Mouse (Mus musculus) bone marrow, adult 2 months (tissue): Measurements from ENCODE around the gene Anapc11. TPM values are rescaled to one million over a fixed set of nuclear protein-coding genes. Genes with fewer than 3 reads are reported as not detected.

Source experiments
- H3K27ac ChIP-seq: fragments of 200-500 bp; 2 replicates; pipeline ENCODE4 v1.5.1; 2012; ENCODE audit warnings: low read depth, mild to moderate bottlenecking, control low read depth, inconsistent platforms, low read length; ENCODE audit not compliant: control insufficient read depth, poor library complexity, insufficient read depth
- H3K4me1 ChIP-seq: fragments of 200-500 bp; 2 replicates; pipeline ENCODE4 v1.6.1; 2011; ENCODE audit warnings: low read length; ENCODE audit not compliant: control insufficient read depth, insufficient read depth
- H3K4me3 ChIP-seq: fragments of 200-500 bp; replicated peaks from 2 replicates; pipeline ENCODE3; 2011; ENCODE audit warnings: mild to moderate bottlenecking, low read depth, low read length, control low read depth; ENCODE audit not compliant: control insufficient read depth
- CTCF ChIP-seq: fragments of 200-500 bp; IDR thresholded peaks from 2 replicates; pipeline ENCODE4 v1.5.1; 2011; ENCODE audit warnings: low read length, control low read depth; ENCODE audit not compliant: control insufficient read depth, insufficient read depth
- POLR2A ChIP-seq: fragments of 200-500 bp; IDR thresholded peaks from 2 replicates; pipeline ENCODE4 v1.6.1; 2011; ENCODE audit warnings: low read depth, mild to moderate bottlenecking, control low read depth, low read length, borderline replicate concordance; ENCODE audit not compliant: control insufficient read depth
- WGBS: fragments of 180-500 bp; shearing (Covaris S2); methylation state at CpG from one replicate; pipeline ENCODE4 v1.1.7; 2018; 5-methylcytosine and 5-hydroxymethylcytosine counted together
- polyA plus RNA-seq: library from polyadenylated mRNA; stranded (reverse); fragments of >200 nt; gene quantifications from 2 replicates; pipeline ENCODE4 v1.2.4, GENCODE M21; 2011; ENCODE audit warnings: low replicate concordance; ENCODE audit not compliant: missing spikeins, insufficient read depth, insufficient read length

Gene Anapc11
- polyA plus RNA-seq, 1 experiment, result 32.6 TPM

- peak overlapping the region; percentile 97 for H3K4me3 ChIP-seq
- TF ChIP-seq CTCF, result no peak
- TF ChIP-seq POLR2A, result no peak
- H3K4me1 ChIP-seq, result peaks cover 3% of the 10 kb centered on the region; the same call in 1 of the 2 replicates
- H3K27ac ChIP-seq, result peak overlapping the region; percentile 93
- 1% methylated on average over 24 of the region's 24 CpGs for WGBS
Measured at GRCm38 (mm10) chr11:120572417-120572751, 25.8 kb upstream of the Anapc11 start.

- H3K4me3 ChIP-seq, result peak within 1 kb of the TSS; percentile 97
- WGBS, result under 1% methylated on average over 94 of the region's 94 CpGs
- peaks cover 3% of the 10 kb centered on the region; the same call in 1 of the 2 replicates for H3K4me1 ChIP-seq
- TF ChIP-seq POLR2A, result peak; percentile 93; the same call in 1 of the 2 replicates
- TF ChIP-seq CTCF, result no peak
- H3K27ac ChIP-seq, result peak within 1 kb of the TSS; percentile 93
Measured at GRCm38 (mm10) chr11:120572752-120573584, 25.3 kb upstream of the Anapc11 start, which contains the start of gene P4hb. TSS of gene P4hb (minus strand) at chr11:120573253.

- Histone ChIP-seq H3K27ac (peak overlapping the region; percentile 93), H3K4me1 (peaks cover 3% of the 10 kb centered on the region; the same call in 1 of the 2 replicates), H3K4me3 (peak overlapping the region; percentile 97)
- WGBS, result under 1% methylated on average over 23 of the region's 23 CpGs
- no peak for TF ChIP-seq CTCF
- no peak for TF ChIP-seq POLR2A
Measured at GRCm38 (mm10) chr11:120573585-120574277, 24.5 kb upstream of the Anapc11 start.

GRCm38 (mm10) chr11:120574278-120574600, 24.0 kb upstream of the Anapc11 start:
- H3K4me1 ChIP-seq, result peaks cover 3% of the 10 kb centered on the region; the same call in 1 of the 2 replicates
- peak overlapping the region; percentile 44 for H3K4me3 ChIP-seq
- no peak overlapping the region for H3K27ac ChIP-seq
- 47% methylated on average over 5 of the region's 5 CpGs for WGBS
- TF ChIP-seq CTCF, result no peak
- TF ChIP-seq POLR2A, result no peak

GRCm38 (mm10) chr11:120575046-120575445, 23.2 kb upstream of the Anapc11 start:
- 79% methylated on average over 2 of the region's 2 CpGs for WGBS
- H3K4me3 ChIP-seq, result no peak overlapping the region

GRCm38 (mm10) chr11:120575940-120576339, 22.3 kb upstream of the Anapc11 start:
- TF ChIP-seq CTCF (no peak), POLR2A (no peak)
- peaks cover 6% of the 10 kb centered on the region for H3K4me1 ChIP-seq
- no peak overlapping the region for H3K27ac ChIP-seq
- H3K4me3 ChIP-seq, result no peak overlapping the region

More at GRCm38 (mm10) chr11:120575046-120575445, 23.2 kb upstream of the Anapc11 start:
- H3K27ac ChIP-seq, result no peak overlapping the region
- TF ChIP-seq POLR2A (no peak), CTCF (no peak)
- peaks cover 6% of the 10 kb centered on the region for H3K4me1 ChIP-seq

- H3K27ac ChIP-seq, result no peak overlapping the region
- H3K4me3 ChIP-seq, result no peak overlapping the region
- H3K4me1 ChIP-seq, result peaks cover 4% of the 10 kb centered on the region
- 80% methylated on average over 3 of the region's 3 CpGs for WGBS
- TF ChIP-seq POLR2A (no peak), CTCF (no peak)
Measured at GRCm38 (mm10) chr11:120576365-120576981, 21.7 kb upstream of the Anapc11 start.
